Mouse (Mus musculus): ENCODE results near the gene Crp. TPM values are rescaled to one million over a fixed set of nuclear protein-coding genes. Genes with fewer than 3 reads are reported as not detected.

Gene Crp
- polyA plus RNA-seq, 1 experiment from 2014 or later: not detected

DNA sequence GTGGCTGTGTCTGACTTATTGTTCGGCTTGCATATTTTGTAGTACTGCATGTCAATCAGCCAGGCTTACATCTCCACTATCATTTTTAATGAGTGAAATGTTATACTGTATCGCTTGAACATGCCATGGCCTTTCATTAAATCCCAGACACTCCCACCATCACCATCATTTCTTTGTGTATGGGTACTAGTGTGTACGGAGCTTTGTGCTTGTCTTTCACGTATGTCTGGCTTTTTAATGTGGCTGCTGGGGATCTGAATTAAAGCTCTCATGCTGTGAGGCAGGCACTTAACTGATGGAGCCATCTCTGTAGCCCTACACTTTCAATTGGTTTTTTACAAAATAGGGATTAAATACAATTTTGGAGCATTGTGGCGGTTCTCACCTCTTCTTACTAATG, 81.3 kb downstream of the Crp start:
- no peaks in the 10 kb centered on the region for H3K9me3 ChIP-seq
- WGBS: 59% methylated on average over 5 of the region's 5 CpGs

DNA sequence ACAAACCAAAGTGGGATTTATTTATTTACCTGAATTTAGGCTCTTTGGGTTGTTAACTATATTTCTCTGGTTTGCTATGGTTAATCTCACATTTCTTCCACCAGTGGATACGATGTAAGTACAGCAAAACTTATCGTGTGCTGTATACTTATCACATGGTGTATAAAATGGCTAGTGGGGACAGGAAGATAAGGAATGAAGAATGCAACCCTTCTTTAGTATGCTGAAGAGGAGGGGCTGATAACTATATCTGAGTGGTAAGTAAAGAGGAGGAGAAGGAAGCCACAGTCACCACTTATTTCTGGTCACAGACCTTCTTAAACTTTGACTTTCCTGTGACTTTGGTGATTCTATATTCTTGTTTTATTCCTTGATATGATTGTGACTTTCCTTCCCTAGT, 87.5 kb downstream of the Crp start:
- H3K27me3 ChIP-seq (ENCODE audit: poor library complexity, severe bottlenecking): no peaks in the 10 kb centered on the region
- no peak overlapping the region for H3K27ac ChIP-seq
- no peak for DNase-seq (ENCODE audit: extremely low spot score, low spot score)
- no peaks in the 10 kb centered on the region for H3K4me1 ChIP-seq
- no peak overlapping the region for H3K4me3 ChIP-seq
- no peaks in the 10 kb centered on the region for H3K9me3 ChIP-seq
- H3K36me3 ChIP-seq (replicated peaks): no peaks in the 10 kb centered on the region
- 94% methylated on average over 2 of the region's 2 CpGs for WGBS

More for the DNA sequence above, 81.3 kb downstream of the Crp start:
- H3K4me1 ChIP-seq: peaks cover 6% of the 10 kb centered on the region
- H3K27ac ChIP-seq: no peak overlapping the region
- no peaks in the 10 kb centered on the region for H3K36me3 ChIP-seq (replicated peaks)
- DNase-seq (ENCODE audit: extremely low spot score, low spot score): no peak
- no peak overlapping the region for H3K4me3 ChIP-seq
- no peaks in the 10 kb centered on the region for H3K27me3 ChIP-seq (ENCODE audit: poor library complexity, severe bottlenecking)

DNA sequence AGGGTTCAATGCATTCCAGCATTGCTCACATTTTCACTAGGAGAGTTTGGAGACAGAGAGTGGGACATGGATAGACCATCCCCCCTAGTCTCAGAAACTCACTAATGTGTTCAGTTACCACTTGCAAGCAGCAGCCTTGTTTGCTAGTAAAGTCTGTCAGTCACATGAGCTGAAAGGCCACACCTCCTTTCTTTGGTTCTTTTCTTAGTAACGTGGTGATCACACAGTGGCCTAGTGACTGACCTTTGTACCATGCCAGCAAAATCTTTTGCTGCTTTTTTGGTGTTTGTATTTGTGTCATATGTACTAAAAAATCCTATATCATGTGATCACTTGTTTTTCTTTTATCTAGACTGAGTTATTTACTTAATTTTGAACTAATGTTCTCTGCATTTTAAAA, 88.0 kb downstream of the Crp start:
- Histone ChIP-seq H3K27ac (no peak overlapping the region), H3K27me3 (ENCODE audit: poor library complexity, severe bottlenecking) (no peaks in the 10 kb centered on the region), H3K36me3 (replicated peaks) (no peaks in the 10 kb centered on the region), H3K9me3 (no peaks in the 10 kb centered on the region), H3K4me3 (no peak overlapping the region), H3K4me1 (no peaks in the 10 kb centered on the region)
- no peak for DNase-seq (ENCODE audit: extremely low spot score, low spot score)
- WGBS: 12% methylated on average over 1 of the region's 1 CpGs

DNA sequence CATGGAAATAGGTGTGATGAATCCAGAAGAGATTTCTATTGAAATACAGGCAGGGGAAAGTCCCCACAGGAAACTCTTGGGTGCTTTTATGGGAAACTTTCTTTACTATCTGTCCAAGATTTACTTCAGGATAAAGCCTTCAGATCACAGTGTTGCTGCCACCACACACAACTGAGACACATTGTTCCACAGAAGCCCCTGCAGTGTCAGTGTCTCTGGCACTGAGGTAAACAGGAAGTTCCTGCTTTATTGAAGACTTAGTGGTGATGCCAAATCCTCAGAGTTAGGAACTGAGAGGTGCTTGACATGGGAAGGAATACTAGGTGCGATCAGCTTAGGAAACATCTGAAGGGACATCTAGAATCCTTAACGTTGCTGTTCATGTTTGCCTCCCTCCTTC, 131.1 kb downstream of the Crp start:
- no peaks in the 10 kb centered on the region for H3K27me3 ChIP-seq (ENCODE audit: poor library complexity, severe bottlenecking)
- no peak overlapping the region for H3K27ac ChIP-seq
- no peak for DNase-seq (ENCODE audit: extremely low spot score, low spot score)
- H3K9me3 ChIP-seq: no peaks in the 10 kb centered on the region
- H3K4me3 ChIP-seq: no peak overlapping the region
- 90% methylated on average over 2 of the region's 2 CpGs for WGBS
- H3K36me3 ChIP-seq (replicated peaks): no peaks in the 10 kb centered on the region
- no peaks in the 10 kb centered on the region for H3K4me1 ChIP-seq

DNA sequence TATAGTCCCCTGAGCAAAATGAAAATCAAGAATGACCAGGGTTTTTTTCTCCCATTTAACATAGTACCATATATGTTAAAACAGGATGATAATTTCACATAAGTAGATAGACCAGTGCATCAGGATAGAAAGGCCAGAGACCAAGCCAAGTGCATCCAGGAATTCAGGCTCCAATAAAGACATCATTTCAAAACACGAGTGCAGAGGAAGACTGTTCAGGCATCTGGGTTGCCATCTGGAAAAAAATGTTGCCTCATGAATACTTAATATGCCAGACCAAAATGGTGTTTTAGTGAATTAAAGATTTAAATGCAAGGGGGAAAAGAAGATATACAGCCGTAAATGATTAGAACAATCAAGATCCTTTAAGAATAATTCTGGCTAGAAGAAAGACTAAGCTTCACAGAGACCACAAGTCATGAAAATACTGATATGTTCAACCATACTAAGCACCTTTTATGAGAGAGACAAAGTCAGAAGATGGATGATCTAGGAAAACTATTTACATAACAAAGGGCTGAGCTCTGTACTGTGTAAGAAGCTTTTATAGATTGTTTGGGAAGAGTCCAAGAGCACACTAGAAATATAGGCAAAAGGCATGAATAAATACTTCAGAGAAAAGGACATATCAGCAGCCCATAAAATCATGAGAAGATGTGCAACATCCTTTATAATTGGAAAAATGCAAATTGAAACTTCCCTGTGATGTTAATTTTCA, 149.3 kb downstream of the Crp start:
- Histone ChIP-seq H3K4me3 (no peak overlapping the region), H3K9me3 (no peaks in the 10 kb centered on the region), H3K4me1 (no peaks in the 10 kb centered on the region), H3K27ac (no peak overlapping the region), H3K27me3 (ENCODE audit: poor library complexity, severe bottlenecking) (no peaks in the 10 kb centered on the region), H3K36me3 (replicated peaks) (no peaks in the 10 kb centered on the region)
- DNase-seq (ENCODE audit: extremely low spot score, low spot score): no peak
- WGBS: 91% methylated on average over 2 of the region's 2 CpGs

DNA sequence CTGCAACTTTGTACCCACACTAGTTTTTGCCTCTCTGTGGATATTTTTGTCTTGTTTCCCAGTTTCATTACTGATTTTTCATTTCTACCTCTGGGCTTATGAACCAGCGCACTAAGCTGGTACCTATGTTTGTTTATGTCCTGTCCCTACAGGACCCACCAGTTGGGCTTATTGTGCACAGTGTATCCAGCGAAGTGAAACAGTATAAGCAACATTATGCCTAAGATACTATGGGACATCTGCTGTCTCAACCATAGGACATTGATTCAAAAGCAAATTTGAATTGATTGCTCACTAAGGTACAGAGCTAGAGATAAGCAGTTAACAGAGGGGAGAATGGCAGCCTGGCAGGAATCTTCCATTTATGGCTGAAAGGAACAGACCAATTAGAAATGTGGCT, 150.3 kb downstream of the Crp start:
- Histone ChIP-seq H3K4me3 (no peak overlapping the region), H3K27ac (no peak overlapping the region), H3K36me3 (replicated peaks) (no peaks in the 10 kb centered on the region), H3K27me3 (ENCODE audit: poor library complexity, severe bottlenecking) (no peaks in the 10 kb centered on the region), H3K4me1 (no peaks in the 10 kb centered on the region), H3K9me3 (no peaks in the 10 kb centered on the region)
- WGBS: 93% methylated on average over 2 of the region's 2 CpGs
- DNase-seq (ENCODE audit: extremely low spot score, low spot score): no peak

DNA sequence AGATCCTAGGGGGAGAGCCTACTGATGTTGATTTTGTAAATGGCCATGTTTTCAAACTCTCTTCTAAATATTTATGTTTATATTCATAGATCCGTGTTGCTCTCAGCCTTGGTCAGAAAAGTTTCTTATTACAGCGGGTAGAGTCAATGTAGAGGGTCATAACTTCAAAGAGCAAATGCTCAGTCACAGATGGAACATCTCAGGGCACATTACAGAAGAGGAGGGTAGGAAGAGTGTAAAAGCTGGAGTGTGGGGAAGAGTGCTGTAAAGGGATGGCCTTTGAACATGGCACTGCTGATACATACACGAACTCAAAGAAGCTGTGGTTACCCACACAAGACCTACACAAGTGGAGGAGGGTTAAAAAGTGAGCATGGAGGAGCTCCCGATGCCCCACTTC, 177.4 kb downstream of the Crp start:
- no peaks in the 10 kb centered on the region for H3K36me3 ChIP-seq (replicated peaks)
- WGBS: 89% methylated on average over 4 of the region's 4 CpGs
- no peak overlapping the region for H3K27ac ChIP-seq
- H3K4me1 ChIP-seq: peaks cover 4% of the 10 kb centered on the region; the same call in 1 of the 2 replicates
- no peaks in the 10 kb centered on the region for H3K27me3 ChIP-seq (ENCODE audit: poor library complexity, severe bottlenecking)
- H3K4me3 ChIP-seq: no peak overlapping the region
- DNase-seq (ENCODE audit: extremely low spot score, low spot score): no peak
- H3K9me3 ChIP-seq: no peaks in the 10 kb centered on the region

DNA sequence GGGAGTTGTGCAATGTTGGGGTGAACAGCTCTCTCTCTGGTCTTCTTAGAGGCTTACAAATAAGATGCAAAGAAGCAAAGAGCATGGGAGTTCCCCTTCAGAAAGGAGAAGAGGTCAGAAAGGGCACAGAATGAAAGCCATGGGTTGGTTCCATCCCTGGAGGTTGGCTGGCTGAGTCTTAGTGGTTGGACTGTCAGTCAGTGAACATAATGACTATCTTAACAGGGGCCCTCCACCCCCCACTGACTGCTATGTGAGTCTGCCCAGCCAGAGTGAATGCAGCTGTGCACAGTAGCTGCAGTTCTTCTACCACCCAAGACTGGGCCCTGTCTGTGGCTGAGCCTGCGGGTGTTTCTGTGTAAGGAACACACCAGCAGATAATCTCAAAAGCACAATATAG, 178.8 kb downstream of the Crp start:
- Histone ChIP-seq H3K27me3 (ENCODE audit: poor library complexity, severe bottlenecking) (no peaks in the 10 kb centered on the region), H3K9me3 (no peaks in the 10 kb centered on the region), H3K27ac (no peak overlapping the region), H3K4me1 (peaks cover 4% of the 10 kb centered on the region; the same call in 1 of the 2 replicates), H3K4me3 (no peak overlapping the region), H3K36me3 (replicated peaks) (no peaks in the 10 kb centered on the region)
- WGBS: 62% methylated on average over 1 of the region's 1 CpGs
- DNase-seq (ENCODE audit: extremely low spot score, low spot score): no peak

Other genes with a start within 250 kb of the Crp start
- not detected in 2 replicates for gene Slamf9, start 222.7 kb upstream of the Crp start, polyA plus RNA-seq (2016; fragmentation: Nextera tagmentation; extraction: Ambion mirVana)
- gene Igsf9, start 216.3 kb upstream of the Crp start, polyA plus RNA-seq (2016; fragmentation: Nextera tagmentation; extraction: Ambion mirVana): 81.7 and 82.5 TPM in 2 replicates
- gene Tagln2, start 198.0 kb upstream of the Crp start, polyA plus RNA-seq (2016; fragmentation: Nextera tagmentation; extraction: Ambion mirVana): 69.7 and 71.1 TPM in 2 replicates
- gene Cfap45, start 177.3 kb upstream of the Crp start, polyA plus RNA-seq (2016; fragmentation: Nextera tagmentation; extraction: Ambion mirVana): 1.4 and 1.6 TPM in 2 replicates
- gene Vsig8, start 142.1 kb upstream of the Crp start, polyA plus RNA-seq (2016; fragmentation: Nextera tagmentation; extraction: Ambion mirVana): 0.09 TPM in 1 of 2 replicates, not detected in the other
- not detected in 2 replicates for gene Slamf8, start 107.5 kb upstream of the Crp start, polyA plus RNA-seq (2016; fragmentation: Nextera tagmentation; extraction: Ambion mirVana)
- gene Fcrl6, start 95.5 kb upstream of the Crp start, polyA plus RNA-seq (2016; fragmentation: Nextera tagmentation; extraction: Ambion mirVana): 0.32 TPM in 1 of 2 replicates, not detected in the other
- 8.3 and 8.8 TPM in 2 replicates for gene Dusp23, start 65.1 kb upstream of the Crp start, polyA plus RNA-seq (2016; fragmentation: Nextera tagmentation; extraction: Ambion mirVana)
- not detected in 2 replicates for gene Apcs, start 197.0 kb downstream of the Crp start, polyA plus RNA-seq (2016; fragmentation: Nextera tagmentation; extraction: Ambion mirVana)